Mouse (Mus musculus): ENCODE data around the gene Rag1. TPM values are rescaled to one million over a fixed set of nuclear protein-coding genes. Genes with fewer than 3 reads are reported as not detected.

Gene Rag1
- total and polyA plus RNA-seq, 3 experiments: not detected

DNA sequence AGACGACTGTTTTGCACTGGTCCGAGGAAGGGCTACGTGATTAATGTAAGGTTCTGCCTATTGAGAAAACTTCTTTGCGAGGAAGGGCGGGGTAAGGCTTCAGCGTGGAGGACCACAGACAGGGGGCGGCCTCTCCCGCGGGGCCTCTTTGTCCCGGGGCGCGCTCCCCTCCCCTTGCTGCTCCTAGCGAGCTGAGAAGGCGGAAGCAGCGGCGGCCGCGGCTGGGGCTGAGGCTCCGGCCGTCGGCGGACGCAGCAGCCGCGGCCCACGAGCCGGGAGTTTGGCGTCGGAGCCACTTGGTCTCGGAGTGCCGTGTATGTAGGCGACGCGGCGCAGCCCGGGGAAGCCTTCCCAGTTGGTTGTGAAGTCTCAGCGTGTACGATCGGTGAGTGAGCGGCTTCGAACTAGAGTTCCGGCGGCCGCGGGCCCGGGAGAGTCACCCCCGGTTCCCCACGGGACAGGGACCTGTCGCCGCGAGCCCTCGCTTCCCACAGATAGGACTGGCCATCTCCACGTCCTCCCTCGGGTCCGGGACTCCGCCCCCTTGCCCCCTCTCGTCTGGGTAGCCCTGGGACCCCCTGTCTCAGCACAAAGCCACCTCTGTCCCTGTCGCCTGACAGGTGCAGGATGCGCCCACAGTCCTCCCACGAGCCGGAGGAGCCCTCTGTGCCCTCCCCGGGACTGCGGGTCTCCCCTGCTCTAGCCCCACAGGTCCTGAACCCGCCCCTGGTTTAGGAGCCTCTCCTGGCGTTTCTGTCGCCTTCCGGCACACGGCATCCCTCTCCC lies 29.1 kb upstream of the Rag1 start, which contains the start of gene Traf6:
TSS of gene Traf6 (plus strand) at position 194 of the 786 bp plus-strand sequence.
- DNase-seq (ENCODE audit: extremely low read depth): peak; percentile 79

DNA sequence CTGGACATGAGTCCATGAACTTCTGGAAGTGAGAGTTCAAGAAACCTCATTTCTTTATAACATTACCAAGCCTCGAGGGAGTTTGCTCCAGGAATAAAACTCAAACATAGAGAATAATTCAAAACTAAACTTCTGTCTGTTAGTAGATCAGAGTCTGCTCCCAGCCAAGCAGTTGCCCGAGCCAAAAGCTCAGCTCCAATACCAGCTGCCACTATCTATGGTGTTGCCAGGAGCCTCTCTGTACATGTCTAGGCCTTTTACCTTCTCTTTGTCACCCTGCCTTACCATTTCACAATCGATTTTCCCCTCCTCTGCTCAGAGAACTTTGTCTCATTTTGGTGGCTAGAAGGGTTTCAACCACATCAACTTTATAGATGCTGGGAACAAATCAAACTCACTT lies 24.2 kb upstream of the Rag1 start:
- Histone ChIP-seq H3K27me3 (replicated peaks) (peaks cover 33% of the 10 kb centered on the region), H3K79me2 (replicated peaks; ENCODE audit: control insufficient read depth, extremely low read depth, insufficient read depth, poor library complexity, severe bottlenecking) (no peaks in the 10 kb centered on the region), H3K4me2 (ENCODE audit: insufficient read depth, low read depth, poor library complexity, severe bottlenecking) (no peak overlapping the region), H3K4me1 (ENCODE audit: control insufficient read depth in 1 of 2, insufficient read depth in 2 of 2) (peaks cover 0 to 5% of the 10 kb centered on the region in 2 experiments; a peak in 1 of 4 replicates), H3K9ac (ENCODE audit: insufficient read depth, low read depth) (no peak overlapping the region), H3K36me3 (replicated peaks in 1 of 2; ENCODE audit: control insufficient read depth in 1 of 2, insufficient read depth in 1 of 2, low read length in 1 of 2) (no peaks in the 10 kb centered on the region), H3K4me3 (replicated peaks in 1 of 3; ENCODE audit: low read depth in 2 of 3, low read length in 2 of 3, poor library complexity in 1 of 3) (no peak overlapping the region), H3K9me3 (replicated peaks; ENCODE audit: low read length) (no peaks in the 10 kb centered on the region), H3K27ac (ENCODE audit: insufficient read depth, low read depth) (no peak overlapping the region)
- in situ Hi-C loops (cut with MboI; ENCODE audit: low pct_ligation_motif_present, low pct_unique_long_range_greater_than_20kb, low sequenced_read_pairs) (no loop called here), dilution Hi-C loops (cut with MboI; ENCODE audit: extremely low pct_ligation_motif_present, extremely low pct_unique_long_range_greater_than_20kb, low sequenced_read_pairs) (no loop called here)
- TF ChIP-seq RAD21 (IDR thresholded peaks at IDR 0.05; ENCODE audit: low read depth, low read length) (no peak), MAFK (IDR thresholded peaks at IDR 0.05; ENCODE audit: insufficient replicate concordance, low read length) (no peak), POLR2A (IDR thresholded peaks at IDR 0.05; ENCODE audit: low read depth, low read length) (no peak), CTCF (conservative IDR thresholded peaks at IDR 0.05 in 1 of 2, IDR thresholded peaks at IDR 0.05 in 1 of 2; ENCODE audit: low read depth in 2 of 2, low read length in 2 of 2) (no peak), ZMIZ1 (IDR thresholded peaks at IDR 0.05; ENCODE audit: low read depth, low read length) (no peak), UBTF (IDR thresholded peaks at IDR 0.05; ENCODE audit: low read depth, low read length) (no peak), TCF12 (IDR thresholded peaks at IDR 0.05; ENCODE audit: low read depth, low read length) (no peak), NRF1 (IDR thresholded peaks at IDR 0.05; ENCODE audit: low read depth, low read length) (no peak), POLR2AphosphoS2 (IDR thresholded peaks at IDR 0.05; ENCODE audit: low read depth, low read length) (no peak), MAZ (IDR thresholded peaks at IDR 0.05; ENCODE audit: low read depth, low read length) (no peak)
- DNase-seq (ENCODE audit: extremely low read depth): no peak

More for the DNA sequence above, 29.1 kb upstream of the Rag1 start, which contains the start of gene Traf6:
- Histone ChIP-seq H3K4me2 (ENCODE audit: insufficient read depth, low read depth, poor library complexity, severe bottlenecking) (peak within 1 kb of the TSS; percentile 79), H3K27me3 (replicated peaks) (peaks cover 23% of the 10 kb centered on the region), H3K9me3 (replicated peaks; ENCODE audit: low read length) (no peaks in the 10 kb centered on the region), H3K27ac (ENCODE audit: insufficient read depth, low read depth) (no peak within 1 kb of the TSS; the same call in 1 of the 2 replicates), H3K36me3 (replicated peaks in 1 of 2; ENCODE audit: control insufficient read depth in 1 of 2, insufficient read depth in 1 of 2, low read length in 1 of 2) (peaks cover 4 to 21% of the 10 kb centered on the region in 2 experiments), H3K9ac (ENCODE audit: insufficient read depth, low read depth) (peak within 1 kb of the TSS; percentile 77), H3K79me2 (replicated peaks; ENCODE audit: control insufficient read depth, extremely low read depth, insufficient read depth, poor library complexity, severe bottlenecking) (peaks cover 26% of the 10 kb centered on the region), H3K4me1 (ENCODE audit: control insufficient read depth in 1 of 2, insufficient read depth in 2 of 2) (peaks cover 0 to 14% of the 10 kb centered on the region in 2 experiments; a peak in 2 of 4 replicates), H3K4me3 (replicated peaks in 1 of 3; ENCODE audit: low read depth in 2 of 3, low read length in 2 of 3, poor library complexity in 1 of 3) (peak within 1 kb of the TSS; percentile 66 to 99 (median 87))
- in situ Hi-C loops (cut with MboI; ENCODE audit: low pct_ligation_motif_present, low pct_unique_long_range_greater_than_20kb, low sequenced_read_pairs) (no loop called here), dilution Hi-C loops (cut with MboI; ENCODE audit: extremely low pct_ligation_motif_present, extremely low pct_unique_long_range_greater_than_20kb, low sequenced_read_pairs) (no loop called here)
- peak; percentile 65; the same call in 1 of the 2 replicates for TF ChIP-seq POLR2AphosphoS2 (IDR thresholded peaks at IDR 0.05; ENCODE audit: low read depth, low read length)
- TF ChIP-seq TCF12 (IDR thresholded peaks at IDR 0.05; ENCODE audit: low read depth, low read length): peak; percentile 87
- TF ChIP-seq ZMIZ1 (IDR thresholded peaks at IDR 0.05; ENCODE audit: low read depth, low read length): peak; percentile 80; the same call in 1 of the 2 replicates
- TF ChIP-seq POLR2A (IDR thresholded peaks at IDR 0.05; ENCODE audit: low read depth, low read length): peak; percentile 87
- no peak for TF ChIP-seq CHD1 (IDR thresholded peaks at IDR 0.05; ENCODE audit: low read depth, low read length)
- no peak for TF ChIP-seq ZNF384 (IDR thresholded peaks at IDR 0.05; ENCODE audit: low read depth, low read length)
- TF ChIP-seq SMC3 (IDR thresholded peaks at IDR 0.05; ENCODE audit: low read depth, low read length): 0 out of 2 replicates have a peak, but pooled peaks have one; percentile 6
- TF ChIP-seq JUND (conservative IDR thresholded peaks at IDR 0.05; ENCODE audit: low read depth, low read length): no peak
- TF ChIP-seq TBP (conservative IDR thresholded peaks at IDR 0.05; ENCODE audit: low read depth, low read length): no peak
- TF ChIP-seq E2F4 (IDR thresholded peaks at IDR 0.05; ENCODE audit: insufficient replicate concordance, low read depth, low read length): no peak
- no peak for TF ChIP-seq ZKSCAN1 (IDR thresholded peaks at IDR 0.05; ENCODE audit: borderline replicate concordance, low read depth, low read length)
- no peak for TF ChIP-seq MAFK (IDR thresholded peaks at IDR 0.05; ENCODE audit: insufficient replicate concordance, low read length)
- peak; percentile 71; the same call in 1 of the 2 replicates for TF ChIP-seq KAT2A (IDR thresholded peaks at IDR 0.05; ENCODE audit: insufficient replicate concordance, low read length)
- no peak; the same call in 1 of the 2 replicates for TF ChIP-seq BHLHE40 (IDR thresholded peaks at IDR 0.05; ENCODE audit: low read depth, low read length)
- TF ChIP-seq USF2 (conservative IDR thresholded peaks at IDR 0.05; ENCODE audit: low read depth, low read length): no peak
- 0 out of 2 replicates have a peak, but pooled peaks have one; percentile 35 for TF ChIP-seq MEF2A (IDR thresholded peaks at IDR 0.05; ENCODE audit: borderline replicate concordance, low read depth, low read length)
- TF ChIP-seq NELFE (IDR thresholded peaks at IDR 0.05; ENCODE audit: low read depth, low read length): peak; percentile 83; the same call in 1 of the 2 replicates
- no peak for TF ChIP-seq USF1 (IDR thresholded peaks at IDR 0.05; ENCODE audit: low read depth, low read length)
- TF ChIP-seq MAX (IDR thresholded peaks at IDR 0.05; ENCODE audit: low read length): no peak
- TF ChIP-seq CHD2 (IDR thresholded peaks at IDR 0.05; ENCODE audit: low read length): no peak
- no peak for TF ChIP-seq RCOR1 (conservative IDR thresholded peaks at IDR 0.05; ENCODE audit: low read depth, low read length)
- no peak for TF ChIP-seq JUN (IDR thresholded peaks at IDR 0.05; ENCODE audit: insufficient read depth, low read depth, low read length)
- TF ChIP-seq CTCF (conservative IDR thresholded peaks at IDR 0.05 in 1 of 2, IDR thresholded peaks at IDR 0.05 in 1 of 2; ENCODE audit: low read depth in 2 of 2, low read length in 2 of 2): peak in 1 of 2 experiments; percentile 83; a peak in 2 of 4 replicates
- TF ChIP-seq UBTF (IDR thresholded peaks at IDR 0.05; ENCODE audit: low read depth, low read length): peak; percentile 61; the same call in 1 of the 2 replicates
- no peak for TF ChIP-seq EP300 (IDR thresholded peaks at IDR 0.05; ENCODE audit: low read length)
- TF ChIP-seq MAZ (IDR thresholded peaks at IDR 0.05; ENCODE audit: low read depth, low read length): peak; percentile 81; the same call in 1 of the 2 replicates
- TF ChIP-seq HCFC1 (IDR thresholded peaks at IDR 0.05; ENCODE audit: low read depth, low read length): peak; percentile 86
- no peak for TF ChIP-seq NRF1 (IDR thresholded peaks at IDR 0.05; ENCODE audit: low read depth, low read length)
- TF ChIP-seq SIN3A (IDR thresholded peaks at IDR 0.05; ENCODE audit: low read length): peak; percentile 90
- TF ChIP-seq ETS1 (conservative IDR thresholded peaks at IDR 0.05; ENCODE audit: low read depth, low read length): no peak
- no peak for TF ChIP-seq MYC (IDR thresholded peaks at IDR 0.05; ENCODE audit: low read depth, low read length)
- TF ChIP-seq PAX5 (IDR thresholded peaks at IDR 0.05; ENCODE audit: low read length): no peak
- no peak for TF ChIP-seq ZC3H11A (IDR thresholded peaks at IDR 0.05; ENCODE audit: low read depth, low read length)
- peak; percentile 93 for TF ChIP-seq GABPA (IDR thresholded peaks at IDR 0.05; ENCODE audit: insufficient replicate concordance, low read depth, low read length)
- TF ChIP-seq MXI1 (IDR thresholded peaks at IDR 0.05; ENCODE audit: low read depth, low read length): peak; percentile 83
- no peak for TF ChIP-seq RAD21 (IDR thresholded peaks at IDR 0.05; ENCODE audit: low read depth, low read length)
- TF ChIP-seq ELF1 (IDR thresholded peaks at IDR 0.05; ENCODE audit: low read depth, low read length): peak; percentile 95
- peak; percentile 57; the same call in 1 of the 2 replicates for TF ChIP-seq IRF4 (IDR thresholded peaks at IDR 0.05; ENCODE audit: low read depth, low read length)
